Mouse (Mus musculus) testis, adult 2 months (tissue): ENCODE data around the gene Ldlrad1.

ENCODE experiments used
- CTCF ChIP-seq: fragments of 200-500 bp; IDR thresholded peaks from 2 replicates; pipeline ENCODE4 v1.5.1; 2012; ENCODE audit warnings: low read depth, mild to moderate bottlenecking, inconsistent platforms, low read length, moderate library complexity; ENCODE audit not compliant: control insufficient read depth, insufficient read depth, insufficient replicate concordance
- POLR2A ChIP-seq: fragments of 200-500 bp; IDR thresholded peaks from 2 replicates; pipeline ENCODE4 v1.6.1; 2012; ENCODE audit warnings: low read depth, mild to moderate bottlenecking, inconsistent platforms, low read length, moderate library complexity; ENCODE audit not compliant: control insufficient read depth

DNA sequence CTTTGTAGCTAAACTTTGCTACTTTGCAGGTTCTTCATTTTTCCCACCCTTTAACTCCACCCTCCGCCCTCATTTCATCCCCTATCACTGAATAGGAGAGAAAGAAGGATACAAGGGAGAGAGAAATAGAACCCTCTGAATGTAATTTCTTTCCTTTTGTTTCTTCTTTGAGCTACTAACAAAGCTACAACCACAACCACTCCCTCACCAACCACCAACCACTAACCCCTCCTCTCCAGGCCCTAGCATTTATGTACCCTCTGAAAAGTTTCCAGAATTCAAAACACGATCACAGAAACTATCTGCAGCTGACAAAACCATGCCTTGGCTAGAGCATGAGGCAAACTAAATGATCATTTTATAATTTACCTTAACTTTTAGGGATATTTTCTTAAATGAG, 12.5 kb upstream of the Ldlrad1 start:
- no peak for TF ChIP-seq CTCF
- no peak for TF ChIP-seq POLR2A
